Mouse (Mus musculus) G1E (cell line): Measurements from ENCODE around the gene Reln.

Source experiments
- CTCF ChIP-seq: IDR thresholded peaks from 2 replicates; pipeline ENCODE4 v1.5.1; 2012; ENCODE audit warnings: low read depth, low read length, inconsistent platforms, mixed read lengths
- GATA1 ChIP-seq: IDR thresholded peaks from 2 replicates; pipeline ENCODE4 v1.6.1; 2012; ENCODE audit warnings: borderline replicate concordance, low read length, inconsistent platforms, mixed read lengths
- GATA2 ChIP-seq: IDR thresholded peaks from 2 replicates; pipeline ENCODE4 v1.6.1; 2012; ENCODE audit warnings: low read depth, low read length, inconsistent platforms, borderline replicate concordance
- POLR2AphosphoS5 ChIP-seq: IDR thresholded peaks from 2 replicates; pipeline ENCODE4 v1.6.1; 2012; ENCODE audit warnings: low read depth, low read length, inconsistent platforms; ENCODE audit not compliant: insufficient replicate concordance
- TAL1 ChIP-seq: conservative IDR thresholded peaks from 2 replicates; pipeline ENCODE4 v1.6.1; 2012; ENCODE audit warnings: low read depth, low read length, inconsistent platforms, mixed read lengths

GRCm38 (mm10) chr5:22164060-22164934 is 180.2 kb downstream of the Reln start:
- TF ChIP-seq CTCF (no peak), GATA1 (no peak), POLR2AphosphoS5 (no peak), TAL1 (no peak), GATA2 (no peak)
